Mouse (Mus musculus): ENCODE data around the gene Hunk. TPM values are rescaled to one million over a fixed set of nuclear protein-coding genes. Genes with fewer than 3 reads are reported as not detected.

The Hunk gene
- total and polyA plus RNA-seq, 3 experiments: 0.01 TPM; not detected in 2

DNA sequence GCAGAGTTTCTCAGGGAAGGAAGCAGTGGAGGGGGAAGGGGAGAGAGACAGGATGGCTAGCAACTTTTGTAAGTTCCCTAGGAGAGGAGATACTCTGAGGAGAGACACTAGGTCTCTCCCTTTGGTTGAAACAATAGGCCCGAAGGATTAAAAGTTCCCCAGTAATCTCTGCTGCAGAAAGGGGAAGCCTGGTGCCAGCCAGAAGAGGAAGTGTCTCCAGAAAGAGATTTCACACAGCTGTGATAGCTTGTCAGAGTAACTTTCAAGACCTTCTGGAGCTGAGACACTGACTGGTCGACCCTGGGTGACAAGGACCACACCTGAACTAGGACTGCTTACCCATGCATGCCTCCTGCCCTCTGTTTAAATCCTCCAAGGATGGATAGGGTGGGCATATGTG, 11.1 kb downstream of the Hunk start (continued):
- TF ChIP-seq SMC3 (IDR thresholded peaks at IDR 0.05; ENCODE audit: low read depth, low read length): no peak

DNA sequence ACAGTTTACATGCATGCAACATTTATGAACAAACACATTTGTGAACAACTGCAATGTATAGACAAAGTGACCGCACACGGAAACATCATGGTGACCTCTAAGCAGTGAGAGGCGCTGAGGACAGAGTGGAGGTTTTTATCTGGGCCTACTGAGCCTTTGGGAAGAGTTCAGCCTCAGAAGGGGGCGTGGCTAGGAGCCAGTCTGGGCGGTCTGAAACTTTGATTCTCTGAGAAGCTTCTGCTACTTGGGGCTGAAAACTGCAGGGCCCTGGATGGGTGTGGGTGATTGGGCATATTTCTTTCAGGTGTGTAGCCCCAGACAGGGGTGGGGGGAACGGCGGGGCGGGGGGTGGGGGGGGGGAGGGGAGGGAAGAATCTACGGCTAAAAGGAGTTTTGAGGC, 14.5 kb downstream of the Hunk start:
- TF ChIP-seq KAT2A (conservative IDR thresholded peaks at IDR 0.05; ENCODE audit: low read depth, low read length): no peak
- no peak for TF ChIP-seq TCF12 (IDR thresholded peaks at IDR 0.05; ENCODE audit: low read depth, low read length)
- no peak for TF ChIP-seq ELF1 (IDR thresholded peaks at IDR 0.05; ENCODE audit: low read depth, low read length)
- no peak for TF ChIP-seq MEF2A (IDR thresholded peaks at IDR 0.05; ENCODE audit: extremely low read depth, insufficient replicate concordance, low read depth, low read length, poor library complexity, severe bottlenecking)
- no peak for TF ChIP-seq POLR2AphosphoS2 (IDR thresholded peaks at IDR 0.05; ENCODE audit: low read length)
- no peak for TF ChIP-seq ETS1 (IDR thresholded peaks at IDR 0.05; ENCODE audit: low read depth, low read length)
- no peak for TF ChIP-seq RAD21 (IDR thresholded peaks at IDR 0.05; ENCODE audit: low read depth, low read length)
- TF ChIP-seq TAL1 (IDR thresholded peaks at IDR 0.05; ENCODE audit: low read length): no peak
- no peak for TF ChIP-seq CTCF (IDR thresholded peaks at IDR 0.05 in 2 of 3, conservative IDR thresholded peaks at IDR 0.05 in 1 of 3; ENCODE audit: control insufficient read depth in 1 of 3, insufficient read depth in 1 of 3, low read depth in 2 of 3, low read length in 3 of 3, poor library complexity in 1 of 3, severe bottlenecking in 1 of 3)
- no peak for TF ChIP-seq MYC (IDR thresholded peaks at IDR 0.05; ENCODE audit: low read depth, low read length)
- no peak for TF ChIP-seq USF1 (IDR thresholded peaks at IDR 0.05; ENCODE audit: low read depth, low read length)
- no peak for TF ChIP-seq NELFE (IDR thresholded peaks at IDR 0.05; ENCODE audit: low read depth, low read length)
- TF ChIP-seq MXI1 (IDR thresholded peaks at IDR 0.05; ENCODE audit: low read depth, low read length): no peak
- TF ChIP-seq TBP (IDR thresholded peaks at IDR 0.05; ENCODE audit: low read depth, low read length): no peak
- no peak for TF ChIP-seq ZMIZ1 (IDR thresholded peaks at IDR 0.05; ENCODE audit: low read depth, low read length)
- TF ChIP-seq MYB (IDR thresholded peaks at IDR 0.05; ENCODE audit: low read depth, low read length): no peak
- no peak for TF ChIP-seq SIN3A (IDR thresholded peaks at IDR 0.05; ENCODE audit: low read length)
- TF ChIP-seq POLR2A (IDR thresholded peaks at IDR 0.05; ENCODE audit: control insufficient read depth in 1 of 2, insufficient read depth in 1 of 2, low read depth in 1 of 2, low read length in 2 of 2, poor library complexity in 1 of 2): no peak
- Histone ChIP-seq H3K79me2 (ENCODE audit: control insufficient read depth, insufficient read depth, low read length, poor library complexity) (no peaks in the 10 kb centered on the region), H3K27ac (ENCODE audit: control insufficient read depth, low read depth, low read length) (no peak overlapping the region), H3K4me3 (ENCODE audit: control insufficient read depth in 1 of 2, insufficient read depth in 1 of 2, low read depth in 2 of 2, low read length in 2 of 2) (no peak overlapping the region), H3K9ac (ENCODE audit: control insufficient read depth, low read depth, low read length, poor library complexity, severe bottlenecking) (no peak overlapping the region), H3K36me3 (ENCODE audit: control insufficient read depth in 1 of 2, insufficient read depth in 2 of 2, low read length in 2 of 2) (no peaks in the 10 kb centered on the region), H3K27me3 (ENCODE audit: control insufficient read depth in 1 of 2, insufficient read depth in 2 of 2, low read length in 2 of 2) (no peaks in the 10 kb centered on the region), H3K9me3 (replicated peaks; ENCODE audit: insufficient read depth, low read length) (no peaks in the 10 kb centered on the region), H3K4me1 (ENCODE audit: control insufficient read depth in 1 of 2, insufficient read depth in 2 of 2, low read length in 2 of 2) (no peaks in the 10 kb centered on the region)
- DNase-seq (ENCODE audit: low read depth, low spot score): no peak

DNA sequence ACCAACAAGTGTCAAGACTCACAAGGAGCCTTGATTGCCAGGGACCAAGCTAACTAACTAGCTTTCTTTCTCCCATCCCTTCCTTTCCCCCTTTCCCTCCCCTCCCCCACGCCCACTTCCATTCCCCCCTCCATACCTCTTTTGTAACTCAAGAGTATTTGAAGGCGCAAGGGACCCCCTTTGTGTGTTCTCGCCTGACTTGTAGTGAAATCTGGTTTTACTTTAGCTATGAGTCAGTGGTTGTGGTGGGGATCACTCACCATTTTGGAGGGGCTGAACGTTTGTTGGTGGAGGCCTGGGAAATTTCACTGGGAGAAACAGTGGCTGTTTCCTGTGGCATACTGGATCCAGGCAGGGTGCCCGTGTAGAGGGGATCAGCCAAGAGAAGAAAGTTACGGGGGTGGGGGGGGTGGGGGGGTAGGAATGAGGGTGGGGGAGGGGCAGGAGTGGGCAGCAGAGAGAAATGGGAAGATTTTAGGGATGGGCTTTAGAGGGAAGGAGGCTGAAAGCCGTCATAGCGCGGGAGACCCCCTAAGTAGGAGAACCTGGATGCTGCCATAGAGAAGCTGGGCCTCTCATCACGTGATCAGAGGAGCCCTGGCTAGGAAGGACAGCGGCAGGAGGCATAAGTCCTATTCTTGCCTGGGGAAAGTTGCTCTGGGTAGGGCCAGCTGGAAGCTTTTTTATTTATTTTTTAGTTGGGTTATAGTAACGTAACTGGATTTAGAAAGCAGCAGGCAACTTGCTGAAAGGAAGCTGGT, 15.3 kb downstream of the Hunk start:
- no peak for DNase-seq (ENCODE audit: low read depth, low spot score)
- no peak overlapping the region for H3K27ac ChIP-seq (ENCODE audit: control insufficient read depth, low read depth, low read length)
- no peaks in the 10 kb centered on the region for H3K9me3 ChIP-seq (replicated peaks; ENCODE audit: insufficient read depth, low read length)
- no peaks in the 10 kb centered on the region for H3K79me2 ChIP-seq (ENCODE audit: control insufficient read depth, insufficient read depth, low read length, poor library complexity)
- H3K27me3 ChIP-seq (ENCODE audit: control insufficient read depth in 1 of 2, insufficient read depth in 2 of 2, low read length in 2 of 2): no peaks in the 10 kb centered on the region
- no peaks in the 10 kb centered on the region for H3K4me1 ChIP-seq (ENCODE audit: control insufficient read depth in 1 of 2, insufficient read depth in 2 of 2, low read length in 2 of 2)
- no peak overlapping the region for H3K9ac ChIP-seq (ENCODE audit: control insufficient read depth, low read depth, low read length, poor library complexity, severe bottlenecking)
- H3K36me3 ChIP-seq (ENCODE audit: control insufficient read depth in 1 of 2, insufficient read depth in 2 of 2, low read length in 2 of 2): no peaks in the 10 kb centered on the region
- H3K4me3 ChIP-seq (ENCODE audit: control insufficient read depth in 1 of 2, insufficient read depth in 1 of 2, low read depth in 2 of 2, low read length in 2 of 2): no peak overlapping the region
- peak; percentile 25; the same call in 1 of the 2 replicates for TF ChIP-seq USF1 (IDR thresholded peaks at IDR 0.05; ENCODE audit: low read depth, low read length)
- TF ChIP-seq MYB (IDR thresholded peaks at IDR 0.05; ENCODE audit: low read depth, low read length): no peak

Measured in MEL (cell line).